Mouse (Mus musculus): Measurements from ENCODE around the gene Cldn6. TPM values are rescaled to one million over a fixed set of nuclear protein-coding genes. Genes with fewer than 3 reads are reported as not detected.

The Cldn6 gene
- polyA plus RNA-seq, 1 experiment from 2014 or later = 6.3 TPM

- no peak overlapping the region for H3K9ac ChIP-seq (replicated peaks; ENCODE audit: low read depth)
- ATAC-seq = no peak
Observed at GRCm38 (mm10) chr17:23672761-23673160, 6.3 kb upstream of the Cldn6 start.

DNA sequence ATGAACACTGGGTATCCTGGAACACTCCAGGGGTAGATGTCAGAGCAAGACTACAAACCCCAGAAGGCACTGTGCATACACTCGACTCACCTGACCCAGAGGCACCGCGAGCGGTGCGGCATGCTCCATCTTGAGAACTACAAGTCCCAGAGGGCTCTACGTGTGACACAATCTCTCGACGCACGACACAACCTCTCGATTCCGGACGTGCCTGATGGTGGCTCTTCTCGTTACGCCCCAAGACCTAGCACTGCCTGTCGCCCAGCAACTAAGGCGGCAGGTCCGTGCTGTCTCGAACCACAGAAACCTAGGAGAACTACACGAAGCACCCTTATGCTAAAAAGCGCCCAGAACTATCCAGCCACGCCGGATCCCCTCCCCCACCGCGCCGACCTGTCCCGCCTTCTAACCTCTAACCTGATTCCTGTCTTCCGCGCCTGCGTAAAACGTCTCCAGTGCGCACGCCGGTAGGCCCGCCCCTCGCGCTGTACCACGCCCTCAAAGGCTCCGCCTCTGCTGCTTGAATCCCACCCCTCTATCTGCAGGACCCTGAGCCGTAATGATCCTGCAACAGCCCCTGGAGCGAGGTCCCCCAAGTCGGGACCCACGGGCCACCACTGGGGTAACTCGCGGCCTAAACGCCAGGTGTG is 5.5 kb upstream of the Cldn6 start, which contains the start of the genes Hcfc1r1 and Thoc6:
Gene Hcfc1r1 (plus strand): TSS at position 173 of the 650 bp plus-strand sequence.
Gene Thoc6 (minus strand): TSS at position 459 of the 650 bp plus-strand sequence.
- Histone ChIP-seq H3K9ac (replicated peaks; ENCODE audit: low read depth) (peak within 1 kb of the TSS; percentile 58), H3K4me1 (ENCODE audit: insufficient read depth, low read depth, low read length) (peaks cover 20% of the 10 kb centered on the region; the same call in 1 of the 2 replicates), H3K4me3 (ENCODE audit: low read depth, low read length) (peak within 1 kb of the TSS; percentile 70), H3K36me3 (ENCODE audit: insufficient read depth, low read length) (peaks cover 7% of the 10 kb centered on the region; the same call in 1 of the 2 replicates), H3K27me3 (replicated peaks; ENCODE audit: insufficient read depth, low read length) (no peaks in the 10 kb centered on the region), H3K27ac (ENCODE audit: low read length) (peak within 1 kb of the TSS; percentile 74), H3K9me3 (ENCODE audit: low read length) (no peaks in the 10 kb centered on the region), H3K4me2 (replicated peaks; ENCODE audit: low read depth, low read length) (peak within 1 kb of the TSS; percentile 80)
- WGBS = under 1% methylated on average over 44 of the region's 45 CpGs
- ATAC-seq = peak; percentile 93
- DNase-seq (ENCODE audit: low spot score) = peak; percentile 97
- TF ChIP-seq CTCF (IDR thresholded peaks at IDR 0.05) (no peak), EP300 (IDR thresholded peaks at IDR 0.05) (peak; percentile 20; the same call in 1 of the 2 replicates)

More at GRCm38 (mm10) chr17:23672761-23673160, 6.3 kb upstream of the Cldn6 start:
- TF ChIP-seq CTCF (IDR thresholded peaks at IDR 0.05) = no peak
- no peak for TF ChIP-seq EP300 (IDR thresholded peaks at IDR 0.05)
- Histone ChIP-seq H3K36me3 (ENCODE audit: insufficient read depth, low read length) (peaks cover 13% of the 10 kb centered on the region; the same call in 1 of the 2 replicates), H3K27ac (ENCODE audit: low read length) (no peak overlapping the region), H3K27me3 (replicated peaks; ENCODE audit: insufficient read depth, low read length) (no peaks in the 10 kb centered on the region), H3K9me3 (ENCODE audit: low read length) (no peaks in the 10 kb centered on the region), H3K4me3 (ENCODE audit: low read depth, low read length) (peak overlapping the region; percentile 70), H3K4me2 (replicated peaks; ENCODE audit: low read depth, low read length) (peak overlapping the region; percentile 80), H3K4me1 (ENCODE audit: insufficient read depth, low read depth, low read length) (peaks cover 19% of the 10 kb centered on the region; the same call in 1 of the 2 replicates)
- no peak for DNase-seq (ENCODE audit: low spot score)
- 52% methylated on average over 3 of the region's 3 CpGs for WGBS

- Histone ChIP-seq H3K36me3 (ENCODE audit: insufficient read depth, low read length) (no peaks in the 10 kb centered on the region), H3K4me3 (ENCODE audit: low read depth, low read length) (peak overlapping the region; percentile 70), H3K9me3 (ENCODE audit: low read length) (no peaks in the 10 kb centered on the region), H3K27me3 (replicated peaks; ENCODE audit: insufficient read depth, low read length) (no peaks in the 10 kb centered on the region; the same call in 1 of the 2 replicates), H3K9ac (replicated peaks; ENCODE audit: low read depth) (peak overlapping the region; percentile 58), H3K4me1 (ENCODE audit: insufficient read depth, low read depth, low read length) (peaks cover 20% of the 10 kb centered on the region; the same call in 1 of the 2 replicates), H3K27ac (ENCODE audit: low read length) (peak overlapping the region; percentile 74), H3K4me2 (replicated peaks; ENCODE audit: low read depth, low read length) (peak overlapping the region; percentile 80)
- 36% methylated on average over 9 of the region's 9 CpGs for WGBS
- DNase-seq (ENCODE audit: low spot score) (no peak), ATAC-seq (no peak)
- TF ChIP-seq CTCF (IDR thresholded peaks at IDR 0.05) (no peak), EP300 (IDR thresholded peaks at IDR 0.05) (peak; percentile 17; the same call in 1 of the 2 replicates)
Observed at GRCm38 (mm10) chr17:23674271-23674952, 4.6 kb upstream of the Cldn6 start.

DNA sequence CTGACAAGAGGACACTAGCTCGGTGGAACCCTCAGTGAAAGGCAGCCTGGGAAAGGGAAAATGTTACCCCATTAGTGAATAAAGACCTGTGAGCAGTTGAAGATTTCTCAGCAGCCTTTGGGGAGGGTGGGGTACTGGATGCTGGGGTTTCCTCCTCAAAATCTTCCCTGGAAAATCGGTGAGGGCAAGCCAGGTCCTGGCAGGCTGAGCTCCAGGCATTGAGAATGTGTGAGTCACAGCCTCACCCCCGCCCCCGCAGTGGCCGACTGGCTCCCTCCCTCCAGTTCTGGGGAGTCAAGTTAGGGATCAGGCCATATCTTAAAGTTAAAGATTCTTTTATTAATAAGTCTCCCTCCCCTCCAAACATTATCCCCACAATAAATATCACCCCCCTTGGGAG is 3.9 kb upstream of the Cldn6 start:
- Histone ChIP-seq H3K27me3 (replicated peaks; ENCODE audit: insufficient read depth, low read length) (no peaks in the 10 kb centered on the region; the same call in 1 of the 2 replicates), H3K27ac (ENCODE audit: low read length) (peak overlapping the region; percentile 74), H3K36me3 (ENCODE audit: insufficient read depth, low read length) (no peaks in the 10 kb centered on the region), H3K4me2 (replicated peaks; ENCODE audit: low read depth, low read length) (peak overlapping the region; percentile 80), H3K4me1 (ENCODE audit: insufficient read depth, low read depth, low read length) (peaks cover 20% of the 10 kb centered on the region; the same call in 1 of the 2 replicates), H3K9ac (replicated peaks; ENCODE audit: low read depth) (no peak overlapping the region), H3K4me3 (ENCODE audit: low read depth, low read length) (peak overlapping the region; percentile 8; the same call in 1 of the 2 replicates), H3K9me3 (ENCODE audit: low read length) (no peaks in the 10 kb centered on the region)
- DNase-seq (ENCODE audit: low spot score) (peak; percentile 72), ATAC-seq (no peak)
- WGBS = 30% methylated on average over 4 of the region's 5 CpGs
- TF ChIP-seq CTCF (IDR thresholded peaks at IDR 0.05) = no peak
- TF ChIP-seq EP300 (IDR thresholded peaks at IDR 0.05) = no peak

GRCm38 (mm10) chr17:23675564-23676281 is 3.3 kb upstream of the Cldn6 start:
- 19% methylated on average over 15 of the region's 15 CpGs for WGBS
- Histone ChIP-seq H3K9ac (replicated peaks; ENCODE audit: low read depth) (no peak overlapping the region; the same call in 1 of the 2 replicates), H3K4me1 (ENCODE audit: insufficient read depth, low read depth, low read length) (peaks cover 20% of the 10 kb centered on the region; the same call in 1 of the 2 replicates), H3K27ac (ENCODE audit: low read length) (peak overlapping the region; percentile 74), H3K9me3 (ENCODE audit: low read length) (no peaks in the 10 kb centered on the region), H3K27me3 (replicated peaks; ENCODE audit: insufficient read depth, low read length) (no peaks in the 10 kb centered on the region; the same call in 1 of the 2 replicates), H3K36me3 (ENCODE audit: insufficient read depth, low read length) (no peaks in the 10 kb centered on the region), H3K4me2 (replicated peaks; ENCODE audit: low read depth, low read length) (peak overlapping the region; percentile 80), H3K4me3 (ENCODE audit: low read depth, low read length) (peak overlapping the region; percentile 65)
- peak; percentile 36 for TF ChIP-seq CTCF (IDR thresholded peaks at IDR 0.05)
- TF ChIP-seq EP300 (IDR thresholded peaks at IDR 0.05) = no peak
- ATAC-seq (no peak), DNase-seq (ENCODE audit: low spot score) (peak; percentile 70)

All from lung, postnatal 0 days (tissue).